Mouse (Mus musculus) embryo, embryonic 9.5 days (tissue): ENCODE measurements around the gene Cstf3.
"Not testable (repeated sequence)": the region's sequence is repeated elsewhere in the genome, so short reads cannot be mapped to it uniquely, and the experiment has no call there.

Source experiments
- DNase-seq: peaks from one replicate; pipeline ENCODE4 v3.0.0-alpha.2; 2017; ENCODE audit errors: extremely low spot score

The Cstf3 gene

DNA sequence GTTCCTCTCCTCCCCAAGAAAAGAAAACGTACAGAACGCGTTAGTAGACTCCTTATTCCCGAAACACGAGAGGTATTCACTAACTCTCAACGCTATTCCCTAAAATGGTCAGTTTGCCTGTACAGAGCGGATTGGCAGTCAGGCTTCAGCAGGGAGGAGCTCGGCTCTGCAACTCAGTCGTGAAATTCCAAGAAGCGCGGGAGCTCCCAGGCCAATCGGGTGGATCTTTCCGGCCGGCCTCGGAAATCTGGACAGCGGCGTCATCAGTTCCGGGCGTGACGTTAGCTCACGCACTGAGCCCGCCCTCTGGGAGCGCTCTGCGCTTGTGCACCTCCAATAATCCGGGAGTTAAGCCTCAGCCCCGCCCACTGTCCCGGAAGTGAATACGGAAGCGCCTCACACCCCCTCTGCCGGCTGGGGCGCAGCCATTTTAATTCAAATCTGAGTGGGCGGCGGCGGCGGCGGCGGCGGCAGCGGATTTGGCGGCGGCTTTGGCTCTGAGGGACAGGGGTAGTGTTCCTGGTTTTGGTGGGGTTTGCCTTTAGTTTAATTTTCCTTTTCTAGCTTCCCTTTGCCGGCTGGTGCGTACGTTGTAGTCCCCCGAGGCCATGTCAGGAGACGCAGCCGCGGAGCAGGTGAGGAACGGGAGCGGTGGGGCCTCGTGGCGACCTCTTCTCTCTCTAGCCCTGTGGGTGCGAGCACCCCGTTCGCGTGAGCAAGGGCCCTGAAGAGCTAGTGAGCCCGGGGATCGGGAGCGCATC lies at the start of gene Cstf3:
TSS of gene Cstf3 (plus strand) at position 456 of the 761 bp plus-strand sequence.
- DNase-seq: peak; percentile 99

DNA sequence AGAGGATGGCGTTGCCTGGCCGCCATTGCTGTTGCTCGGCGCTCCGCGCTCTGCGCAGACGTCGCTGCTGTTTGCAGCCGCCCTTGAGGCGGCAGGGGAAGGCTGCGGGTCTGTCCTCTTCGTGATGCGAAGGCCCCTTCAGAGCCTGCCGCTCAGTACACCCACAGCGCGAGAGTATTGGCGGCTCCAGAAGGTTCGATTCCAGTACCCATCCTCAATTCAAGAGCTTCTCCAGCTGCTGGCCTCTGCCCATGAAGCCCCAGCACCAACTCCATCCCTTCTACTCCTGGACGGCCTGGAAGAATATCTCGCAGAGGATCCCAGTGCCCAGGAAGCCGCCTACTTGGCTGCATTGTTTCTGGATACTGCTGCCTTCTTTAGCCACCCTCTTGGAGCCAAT lies 33.6 kb upstream of the Cstf3 start:
- not testable (repeated sequence) for DNase-seq

- DNase-seq: no peak
Observed at GRCm38 (mm10) chr2:104557722-104558121, 32.6 kb upstream of the Cstf3 start.

GRCm38 (mm10) chr2:104558326-104558725 lies 32.0 kb upstream of the Cstf3 start:
- DNase-seq: no peak

DNA sequence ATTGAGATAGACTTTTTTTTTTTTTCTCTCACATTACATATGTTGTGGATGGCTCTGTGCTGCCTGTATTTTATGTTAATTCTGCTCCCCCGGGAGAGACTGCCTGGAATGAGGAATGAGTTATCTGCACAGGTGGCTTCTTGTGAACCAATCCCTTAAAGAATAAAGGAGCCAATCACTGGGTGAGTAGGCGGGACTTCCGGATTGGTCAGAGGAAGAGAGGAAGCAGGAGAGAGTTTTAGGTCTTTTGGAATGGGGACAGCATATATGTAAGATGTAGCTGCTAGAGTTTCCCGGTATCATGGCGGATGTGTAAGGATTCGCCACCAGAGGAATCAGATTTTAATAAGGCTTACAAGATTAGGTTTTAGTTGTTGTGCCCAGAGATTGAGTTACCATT lies 31.4 kb upstream of the Cstf3 start:
- no peak for DNase-seq

DNA sequence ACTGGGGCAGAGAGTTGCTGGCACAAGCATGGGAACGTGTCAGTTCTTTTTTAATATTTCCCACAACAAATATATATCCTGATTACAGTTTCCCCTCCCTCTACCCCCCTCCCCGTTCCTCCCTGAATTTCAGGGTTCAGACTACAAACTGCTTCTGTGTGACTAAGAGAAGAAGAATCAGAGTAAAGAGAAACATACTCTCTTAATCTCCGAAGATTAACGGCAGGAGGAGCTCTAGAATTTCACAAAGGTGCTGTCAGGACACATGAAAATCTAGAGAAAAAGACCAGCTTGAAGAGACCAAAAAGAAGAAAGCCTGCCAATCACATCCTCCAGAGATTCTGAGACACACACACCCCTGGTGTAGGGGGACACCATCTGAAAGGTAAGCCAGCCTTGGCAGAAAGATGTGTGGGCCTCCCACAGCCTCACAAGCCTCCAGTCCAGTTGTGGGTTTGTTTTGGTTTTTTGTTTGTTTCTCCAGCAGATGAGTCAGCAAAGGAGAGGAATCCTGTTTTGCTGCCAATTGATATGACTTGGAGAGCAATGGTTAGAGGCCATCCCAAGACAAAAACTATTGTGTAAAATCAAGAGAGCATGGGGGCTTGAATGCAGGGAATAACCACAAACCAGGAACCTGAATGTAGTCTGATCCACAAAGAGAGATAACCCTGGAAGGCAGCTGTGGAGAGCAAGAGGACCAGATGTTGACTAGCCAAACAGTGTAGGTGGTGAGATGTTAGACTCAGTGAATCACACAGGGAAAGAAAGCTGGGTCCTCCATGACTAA lies 30.5 kb upstream of the Cstf3 start:
- no peak for DNase-seq

DNA sequence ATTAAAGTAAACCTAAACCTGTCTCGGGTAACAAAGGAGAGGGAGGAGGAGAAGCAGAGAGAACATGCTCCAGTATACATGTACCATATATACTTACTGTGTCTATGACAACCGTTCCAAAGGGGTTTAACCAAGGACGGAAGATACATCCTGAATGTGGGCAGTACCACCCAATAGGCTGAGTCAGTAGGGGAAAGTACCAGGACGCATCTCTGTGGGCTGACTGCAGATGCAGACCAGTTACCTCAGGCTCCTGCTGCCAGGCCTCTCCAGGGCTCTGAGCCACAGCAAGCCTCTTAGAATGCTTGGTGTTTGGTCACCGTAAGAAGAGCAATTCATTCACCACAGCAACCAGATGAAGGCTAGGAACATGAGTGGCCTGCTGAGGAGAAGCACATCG lies 28.9 kb upstream of the Cstf3 start:
- no peak for DNase-seq

- no peak for DNase-seq
Observed at GRCm38 (mm10) chr2:104561986-104562532, 28.3 kb upstream of the Cstf3 start.

DNA sequence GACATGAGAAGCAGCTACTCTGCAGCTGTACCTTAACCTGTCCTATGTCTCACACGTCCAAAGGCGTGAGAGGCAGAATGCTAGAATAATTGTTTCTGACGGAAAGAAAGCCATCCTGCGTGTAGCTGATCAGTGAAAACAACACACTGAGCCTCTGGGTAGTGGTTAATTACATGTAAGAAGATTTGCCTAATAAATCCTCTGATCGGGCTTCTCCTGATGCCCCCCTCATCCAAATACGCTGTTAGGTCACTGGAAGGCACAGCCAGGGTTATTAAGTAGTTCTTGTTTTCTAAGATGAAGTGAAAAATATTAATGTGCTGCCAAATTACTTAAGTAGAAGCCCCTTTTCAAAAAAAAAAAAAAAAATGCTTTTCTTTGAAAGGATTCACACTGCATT lies 18.3 kb upstream of the Cstf3 start:
- DNase-seq: no peak

- DNase-seq: no peak
Observed at GRCm38 (mm10) chr2:104576216-104576615, 14.1 kb upstream of the Cstf3 start.

DNA sequence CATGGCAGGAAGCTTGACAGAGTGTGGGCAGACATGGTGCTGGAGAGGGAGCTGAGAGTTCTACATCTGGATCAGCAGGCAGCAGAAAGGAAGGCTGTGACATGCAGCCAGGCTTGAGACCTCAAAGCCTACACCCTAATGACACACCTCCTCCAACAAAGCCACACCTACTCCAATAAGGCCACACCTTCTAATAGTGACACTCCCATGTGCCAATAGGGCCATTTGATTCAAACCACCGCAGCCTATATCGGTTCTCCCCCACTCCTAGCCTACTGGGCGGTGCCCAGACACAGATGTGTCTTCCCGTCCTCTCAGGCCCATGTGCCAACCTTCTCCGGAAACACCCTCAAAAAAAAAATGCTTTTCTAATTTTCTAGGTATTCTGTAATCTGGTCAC lies 12.3 kb upstream of the Cstf3 start:
- DNase-seq: no peak

DNA sequence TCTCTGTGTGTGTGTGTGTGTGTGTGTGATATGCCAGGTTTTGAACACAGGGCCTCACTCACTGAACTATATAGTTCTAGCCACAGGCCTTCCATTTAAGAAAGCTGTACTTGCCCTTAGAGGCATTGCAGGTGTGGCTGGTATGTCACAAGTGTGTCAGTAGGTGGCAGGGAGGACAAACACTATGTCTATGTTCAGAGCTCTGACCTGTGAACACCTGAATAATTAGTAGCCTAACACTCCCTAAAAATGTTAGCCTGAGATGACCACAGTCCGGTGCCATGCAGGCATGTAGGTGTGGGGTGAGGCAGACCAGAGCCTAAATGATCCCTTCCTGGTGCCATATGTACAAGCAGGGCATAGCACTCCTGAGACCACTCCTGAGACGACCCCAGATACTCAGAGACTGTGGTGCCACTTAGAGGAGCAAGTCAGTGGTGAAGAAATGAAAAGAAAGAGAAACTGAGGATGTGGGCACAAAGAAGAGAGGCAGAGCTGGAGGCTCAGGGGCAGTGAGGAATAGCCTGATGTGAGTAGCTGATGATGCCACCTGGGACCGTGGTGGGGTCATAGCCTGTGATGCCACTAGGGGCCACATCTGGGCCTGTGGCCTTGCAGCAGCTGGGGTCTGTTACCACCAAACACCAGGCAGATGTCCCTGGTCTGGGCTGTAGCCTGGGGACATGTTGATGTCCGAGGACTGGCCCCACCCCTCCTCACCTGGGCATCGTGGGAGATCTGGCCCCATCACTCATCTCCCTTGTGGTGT lies 11.3 kb upstream of the Cstf3 start:
- no peak for DNase-seq

DNA sequence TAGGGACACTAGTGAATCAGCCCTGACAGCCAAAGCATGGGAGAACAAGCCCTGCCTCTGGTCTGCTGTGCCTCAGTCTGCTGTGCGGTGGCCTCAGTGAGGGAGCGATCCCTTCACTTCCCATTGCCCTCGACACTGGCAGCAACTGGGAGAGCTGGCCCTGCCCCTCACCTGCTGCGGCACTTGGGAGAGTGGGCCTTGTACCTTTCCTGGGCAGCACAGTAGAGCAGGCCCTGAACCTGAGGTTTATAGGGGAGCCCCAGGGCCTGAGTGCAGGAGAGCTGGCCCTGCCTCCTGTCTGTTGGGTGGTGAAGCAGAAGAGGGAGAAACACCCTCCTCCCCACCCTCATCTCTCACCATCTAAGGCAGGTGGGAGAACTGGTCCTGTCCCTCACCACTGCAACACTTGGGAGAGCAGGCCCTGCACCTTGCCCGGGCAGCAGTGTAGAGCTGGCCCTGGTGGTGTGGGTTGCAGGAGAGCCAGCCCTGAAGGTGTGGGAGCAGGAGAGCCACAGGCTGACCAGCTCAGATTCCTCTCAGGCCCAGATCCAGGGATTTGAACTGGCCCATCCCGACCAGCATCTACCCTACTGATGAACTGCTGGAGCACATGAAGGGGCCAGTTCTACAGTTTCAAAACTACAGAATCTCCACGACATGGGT lies 10.4 kb upstream of the Cstf3 start:
- no peak for DNase-seq

GRCm38 (mm10) chr2:104581281-104581879 lies 8.9 kb upstream of the Cstf3 start:
- no peak for DNase-seq

- no peak for DNase-seq
Observed at GRCm38 (mm10) chr2:104583032-104583431, 7.3 kb upstream of the Cstf3 start.

GRCm38 (mm10) chr2:104584226-104584625 lies 6.1 kb upstream of the Cstf3 start:
- DNase-seq: no peak

DNA sequence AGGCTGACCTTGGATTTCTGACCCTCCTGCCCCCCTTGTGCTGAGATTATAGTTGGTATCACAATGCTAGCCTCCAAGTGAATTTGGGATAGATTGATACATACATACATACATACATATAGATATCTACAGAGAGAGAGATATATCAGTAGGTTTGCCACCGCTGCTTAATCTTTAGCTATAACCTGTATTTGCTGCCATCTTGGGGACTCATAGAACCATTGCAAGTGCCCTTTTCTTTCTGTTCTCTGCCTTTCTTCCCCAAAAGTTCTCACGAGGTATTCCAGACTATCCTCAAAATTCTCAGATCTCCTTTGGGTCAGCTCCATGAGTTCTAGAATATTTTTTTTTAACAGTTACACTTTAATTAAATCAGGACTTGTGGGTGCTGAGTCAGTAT lies 4.7 kb upstream of the Cstf3 start:
- no peak for DNase-seq

DNA sequence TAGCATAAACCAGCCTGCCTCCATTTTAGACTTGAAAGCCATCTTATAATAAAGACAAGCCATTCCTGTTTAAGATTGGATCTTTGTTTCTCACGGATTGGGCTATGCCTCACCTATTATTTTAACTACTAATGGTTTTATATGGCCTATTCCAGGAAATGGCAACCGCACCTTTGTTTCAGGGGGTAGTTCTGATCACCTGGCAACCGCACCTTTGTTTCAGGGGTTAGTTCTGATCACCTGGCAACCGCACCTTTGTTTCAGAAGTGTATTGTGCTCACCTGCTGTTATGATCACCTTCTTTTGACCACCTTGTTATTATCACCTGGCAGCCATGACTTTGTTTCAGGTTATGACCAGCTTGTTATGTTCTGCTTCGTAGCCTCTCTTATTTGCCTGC lies 1.8 kb upstream of the Cstf3 start:
- DNase-seq: no peak

DNA sequence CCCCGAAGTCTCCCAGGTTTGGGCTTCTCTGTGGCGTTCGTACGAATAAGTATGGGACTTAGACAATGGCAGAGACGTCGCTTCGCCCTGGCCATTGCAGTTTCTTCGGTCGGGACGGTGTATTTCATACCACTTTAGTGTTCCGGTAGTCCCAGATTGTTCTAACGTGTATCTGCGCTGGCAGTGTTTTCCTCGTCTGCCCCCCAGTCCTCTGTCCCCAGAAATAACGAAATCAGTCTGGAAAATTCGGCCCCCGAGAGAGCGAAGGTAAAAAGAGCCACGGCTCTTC lies 450 bp downstream of the Cstf3 start:
- DNase-seq: no peak

GRCm38 (mm10) chr2:104591141-104591540 lies 818 bp downstream of the Cstf3 start:
- DNase-seq: no peak

- no peak for DNase-seq
Observed at GRCm38 (mm10) chr2:104595063-104595462, 4.7 kb downstream of the Cstf3 start.
